Mouse (Mus musculus): ENCODE data around the gene Cdkn1b. TPM values are rescaled to one million over a fixed set of nuclear protein-coding genes. Genes with fewer than 3 reads are reported as not detected.

The Cdkn1b gene
- 18.4 and 19.3 TPM in 2 replicates for polyA plus RNA-seq (2015; fragmentation: Nextera tagmentation; extraction: Ambion mirVana)

DNA sequence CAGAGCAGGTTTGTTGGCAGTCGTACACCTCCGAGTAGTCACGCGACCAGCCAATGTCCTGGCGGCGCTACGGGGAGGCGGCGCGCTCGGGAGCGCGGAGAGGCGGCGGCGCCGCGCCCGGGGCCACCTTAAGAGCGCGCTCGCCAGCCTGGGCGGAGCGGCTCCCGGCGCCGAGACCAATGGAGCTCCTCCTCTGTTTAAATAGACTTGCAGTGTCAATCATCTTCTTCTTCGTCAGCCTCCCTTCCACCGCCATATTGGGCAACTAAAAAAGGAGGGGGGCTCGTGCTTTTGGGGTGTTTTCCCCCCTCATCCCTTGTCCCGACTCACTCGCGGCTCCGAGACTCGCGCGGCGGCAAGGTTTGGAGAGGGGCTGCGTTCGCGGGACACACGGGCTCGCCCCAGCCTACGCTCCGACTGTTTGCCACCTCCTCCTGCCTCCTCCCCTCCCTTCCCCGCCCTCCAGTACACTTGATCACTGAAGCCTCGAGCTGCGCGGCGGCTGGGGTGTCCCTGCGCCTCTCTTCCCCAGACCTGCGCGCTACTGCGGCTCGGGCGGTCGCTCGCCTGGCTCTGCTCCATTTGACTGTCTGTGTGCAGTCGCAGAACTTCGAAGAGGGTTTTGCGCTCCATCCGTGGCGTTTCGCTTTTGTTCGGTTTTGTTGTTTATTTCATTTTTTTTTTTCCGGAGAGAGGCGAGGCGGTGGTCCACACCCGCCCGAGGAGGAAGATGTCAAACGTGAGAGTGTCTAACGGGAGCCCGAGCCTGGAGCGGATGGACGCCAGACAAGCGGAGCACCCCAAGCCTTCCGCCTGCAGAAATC is at the start of gene Cdkn1b:
TSS of gene Cdkn1b (plus strand) at position 212 of the 824 bp plus-strand sequence.
- peak within 1 kb of the TSS; percentile 90 for H3K4me2 ChIP-seq
- WGBS: under 1% methylated on average over 77 of the region's 77 CpGs
- no peaks in the 10 kb centered on the region for H3K9me3 ChIP-seq
- H3K27me3 ChIP-seq: no peaks in the 10 kb centered on the region
- peaks cover 40% of the 10 kb centered on the region for H3K4me1 ChIP-seq
- peak within 1 kb of the TSS; percentile 98 for H3K27ac ChIP-seq
- no peaks in the 10 kb centered on the region for H3K36me3 ChIP-seq
- H3K4me3 ChIP-seq: peak within 1 kb of the TSS; percentile 82
- H3K9ac ChIP-seq: peak within 1 kb of the TSS; percentile 90
- peak; percentile 94 for ATAC-seq (ENCODE audit: borderline replicate concordance, extremely low read depth, low FRiP score, low TSS enrichment)

DNA sequence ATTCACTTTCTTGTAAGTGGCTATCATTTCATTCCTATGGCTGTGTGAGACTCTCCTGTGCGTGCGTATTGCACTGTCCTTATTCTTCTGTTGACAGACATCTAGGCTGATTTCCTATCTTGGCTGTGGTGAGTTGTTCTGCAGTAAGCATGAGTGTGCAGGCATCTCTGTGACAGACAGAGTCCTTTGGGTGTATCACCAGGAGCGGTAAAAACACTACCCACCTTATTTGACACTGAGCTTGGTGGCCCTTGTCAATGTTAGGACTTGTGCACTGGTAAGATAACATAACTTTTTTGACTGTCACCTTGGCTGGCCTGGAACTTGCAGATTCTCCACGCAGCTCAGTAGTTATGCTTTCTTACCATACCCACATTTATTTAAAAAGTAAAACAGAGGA is 49.3 kb upstream of the Cdkn1b start:
- Histone ChIP-seq H3K4me1 (no peaks in the 10 kb centered on the region), H3K36me3 (peaks cover 9% of the 10 kb centered on the region; the same call in 1 of the 2 replicates), H3K9me3 (no peaks in the 10 kb centered on the region), H3K9ac (no peak overlapping the region), H3K27ac (no peak overlapping the region), H3K4me3 (no peak overlapping the region), H3K4me2 (no peak overlapping the region), H3K27me3 (no peaks in the 10 kb centered on the region)
- no peak for ATAC-seq (ENCODE audit: borderline replicate concordance, extremely low read depth, low FRiP score, low TSS enrichment)
- WGBS: 85% methylated on average over 4 of the region's 4 CpGs

DNA sequence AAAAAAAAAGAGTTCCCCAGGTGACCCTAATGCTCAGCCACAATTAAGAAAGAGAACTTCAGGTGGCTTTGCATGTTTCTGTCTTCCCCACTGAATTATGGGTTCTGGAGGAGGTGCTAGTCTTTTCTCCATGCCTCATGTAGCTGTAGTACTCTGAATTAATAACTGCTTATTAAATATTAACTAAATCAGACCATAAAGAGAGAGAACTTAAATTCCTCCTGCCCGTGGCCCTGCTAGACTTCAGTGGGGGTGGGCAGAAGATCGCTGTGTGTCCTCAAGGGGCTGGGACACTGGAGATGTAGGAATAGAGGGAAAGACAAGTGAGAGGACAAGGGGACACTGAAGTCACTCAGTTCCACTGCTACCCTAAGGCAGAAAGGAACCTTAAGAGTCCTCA is 48.0 kb upstream of the Cdkn1b start:
- peaks cover 9% of the 10 kb centered on the region; the same call in 1 of the 2 replicates for H3K36me3 ChIP-seq
- H3K4me2 ChIP-seq: no peak overlapping the region
- no peak overlapping the region for H3K4me3 ChIP-seq
- H3K27ac ChIP-seq: no peak overlapping the region
- no peaks in the 10 kb centered on the region for H3K9me3 ChIP-seq
- 72% methylated on average over 2 of the region's 2 CpGs for WGBS
- no peak overlapping the region for H3K9ac ChIP-seq
- H3K4me1 ChIP-seq: no peaks in the 10 kb centered on the region
- no peaks in the 10 kb centered on the region for H3K27me3 ChIP-seq
- ATAC-seq (ENCODE audit: borderline replicate concordance, extremely low read depth, low FRiP score, low TSS enrichment): no peak

DNA sequence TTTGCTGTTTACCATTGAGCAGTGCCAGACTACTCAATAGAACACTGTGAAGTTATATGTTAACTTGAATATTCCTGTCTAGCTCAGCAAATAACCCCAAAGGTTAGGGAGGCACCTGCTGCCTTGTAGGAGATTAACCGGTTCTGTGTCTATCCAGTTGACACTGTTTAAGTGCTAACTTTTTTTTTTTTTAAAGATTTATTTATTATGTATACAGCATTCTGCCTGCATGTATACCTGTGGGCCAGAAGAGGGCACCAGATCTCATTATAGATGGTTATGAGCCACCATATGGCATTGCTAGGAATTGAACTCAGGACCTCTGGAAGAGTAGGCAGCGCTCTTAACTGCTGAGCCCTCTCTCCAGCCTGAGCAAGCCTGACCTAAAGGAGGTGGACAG is 47.2 kb upstream of the Cdkn1b start:
- Histone ChIP-seq H3K9ac (no peak overlapping the region), H3K4me2 (no peak overlapping the region), H3K4me3 (no peak overlapping the region), H3K27me3 (no peaks in the 10 kb centered on the region), H3K4me1 (no peaks in the 10 kb centered on the region), H3K36me3 (peaks cover 9% of the 10 kb centered on the region; the same call in 1 of the 2 replicates), H3K9me3 (no peaks in the 10 kb centered on the region), H3K27ac (no peak overlapping the region)
- no peak for ATAC-seq (ENCODE audit: borderline replicate concordance, extremely low read depth, low FRiP score, low TSS enrichment)
- 79% methylated on average over 2 of the region's 2 CpGs for WGBS

DNA sequence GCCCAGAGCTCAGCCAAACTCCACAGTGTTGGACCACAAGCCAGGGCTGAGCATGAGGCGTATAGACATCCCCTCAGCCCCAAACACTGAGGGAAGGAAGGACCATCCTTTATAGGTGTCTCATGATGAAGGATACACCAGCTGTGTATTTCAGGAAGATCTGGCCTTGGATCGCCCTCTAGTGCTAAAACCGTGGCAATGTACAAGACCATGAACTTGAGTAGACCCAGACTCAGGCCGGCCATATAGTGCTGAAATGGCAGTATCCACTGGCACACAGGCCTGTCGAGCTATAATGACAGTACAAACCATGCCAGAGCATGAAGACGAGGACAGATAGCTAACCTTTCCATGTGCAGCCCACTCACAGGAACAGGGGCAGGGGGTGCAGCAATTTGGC is 43.4 kb upstream of the Cdkn1b start:
- Histone ChIP-seq H3K9ac (no peak overlapping the region), H3K9me3 (no peaks in the 10 kb centered on the region), H3K4me3 (no peak overlapping the region), H3K4me2 (no peak overlapping the region), H3K36me3 (no peaks in the 10 kb centered on the region), H3K27me3 (no peaks in the 10 kb centered on the region), H3K27ac (no peak overlapping the region), H3K4me1 (no peaks in the 10 kb centered on the region)
- WGBS: 66% methylated on average over 6 of the region's 6 CpGs
- no peak for ATAC-seq (ENCODE audit: borderline replicate concordance, extremely low read depth, low FRiP score, low TSS enrichment)

DNA sequence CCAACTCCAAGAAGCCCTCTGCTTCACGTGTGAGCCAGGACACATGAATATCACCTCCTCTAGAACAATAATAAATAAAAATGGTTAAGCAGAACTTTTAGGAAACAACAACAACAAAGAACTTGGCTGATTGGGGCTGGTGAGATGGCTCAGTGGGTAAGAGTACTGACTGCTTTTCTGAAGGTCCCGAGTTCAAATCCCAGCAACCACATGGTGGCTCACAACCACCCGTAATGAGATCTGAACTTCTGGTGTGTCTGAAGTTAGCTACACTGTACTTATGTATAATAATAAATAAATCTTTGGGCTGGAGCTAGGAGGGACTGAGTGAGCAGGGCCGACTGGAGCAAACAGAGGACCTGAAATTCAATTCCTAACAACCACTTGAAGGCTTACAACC is 42.9 kb upstream of the Cdkn1b start:
- no peak for ATAC-seq (ENCODE audit: borderline replicate concordance, extremely low read depth, low FRiP score, low TSS enrichment)

DNA sequence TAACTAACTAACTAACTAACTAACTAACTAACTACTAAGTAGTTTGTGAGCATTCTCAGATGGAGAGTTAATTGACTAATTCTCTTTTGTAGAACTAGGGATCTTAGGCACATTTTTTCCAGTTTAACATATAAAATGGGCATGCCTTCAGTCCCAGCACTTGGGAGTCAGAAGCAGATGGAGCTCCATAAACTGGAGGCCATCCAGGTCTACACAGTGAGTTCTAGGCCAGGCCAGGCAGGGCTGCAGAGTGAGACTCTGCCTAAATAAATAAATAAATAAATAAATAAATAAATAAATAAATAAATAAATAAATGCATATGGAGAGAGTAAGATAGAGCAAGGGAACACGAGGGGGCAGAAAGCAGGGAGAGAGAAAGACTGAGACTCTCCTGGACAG is 42.3 kb upstream of the Cdkn1b start:
- Histone ChIP-seq H3K4me2 (no peak overlapping the region), H3K27ac (no peak overlapping the region)
- 60% methylated on average over 1 of the region's 1 CpGs for WGBS

More for the DNA sequence above, 42.9 kb upstream of the Cdkn1b start:
- H3K4me3 ChIP-seq: no peak overlapping the region
- no peak overlapping the region for H3K4me2 ChIP-seq
- H3K36me3 ChIP-seq: no peaks in the 10 kb centered on the region
- no peak overlapping the region for H3K27ac ChIP-seq
- H3K9ac ChIP-seq: no peak overlapping the region
- no peaks in the 10 kb centered on the region for H3K9me3 ChIP-seq
- no peaks in the 10 kb centered on the region for H3K27me3 ChIP-seq
- no peaks in the 10 kb centered on the region for H3K4me1 ChIP-seq
- 85% methylated on average over 4 of the region's 4 CpGs for WGBS

DNA sequence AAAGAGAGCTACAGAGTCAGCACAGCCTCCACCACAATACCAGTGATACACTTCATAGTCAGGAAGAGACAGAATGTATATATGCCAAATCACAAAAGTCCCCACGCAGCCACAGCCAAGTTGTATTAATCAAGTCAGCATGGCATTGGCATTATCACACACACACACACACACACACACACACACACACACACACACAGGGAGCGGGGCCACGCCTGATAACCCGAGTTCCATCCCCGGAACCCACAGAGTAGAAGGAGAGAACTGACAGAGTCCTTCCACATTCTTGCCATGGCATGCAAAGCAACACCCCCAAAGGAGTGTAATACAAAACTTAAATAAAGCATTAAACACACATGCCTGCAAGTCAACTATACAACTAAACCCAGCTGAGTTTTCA is 40.6 kb upstream of the Cdkn1b start:
- Histone ChIP-seq H3K4me1 (no peaks in the 10 kb centered on the region), H3K27ac (no peak overlapping the region), H3K4me3 (no peak overlapping the region), H3K9ac (no peak overlapping the region), H3K27me3 (no peaks in the 10 kb centered on the region), H3K4me2 (no peak overlapping the region), H3K9me3 (no peaks in the 10 kb centered on the region), H3K36me3 (no peaks in the 10 kb centered on the region)
- ATAC-seq (ENCODE audit: borderline replicate concordance, extremely low read depth, low FRiP score, low TSS enrichment): no peak
- 74% methylated on average over 5 of the region's 5 CpGs for WGBS

More for the DNA sequence above, 42.3 kb upstream of the Cdkn1b start:
- Histone ChIP-seq H3K9ac (no peak overlapping the region), H3K4me1 (no peaks in the 10 kb centered on the region), H3K4me3 (no peak overlapping the region), H3K36me3 (no peaks in the 10 kb centered on the region), H3K27me3 (no peaks in the 10 kb centered on the region), H3K9me3 (no peaks in the 10 kb centered on the region)
- no peak for ATAC-seq (ENCODE audit: borderline replicate concordance, extremely low read depth, low FRiP score, low TSS enrichment)

DNA sequence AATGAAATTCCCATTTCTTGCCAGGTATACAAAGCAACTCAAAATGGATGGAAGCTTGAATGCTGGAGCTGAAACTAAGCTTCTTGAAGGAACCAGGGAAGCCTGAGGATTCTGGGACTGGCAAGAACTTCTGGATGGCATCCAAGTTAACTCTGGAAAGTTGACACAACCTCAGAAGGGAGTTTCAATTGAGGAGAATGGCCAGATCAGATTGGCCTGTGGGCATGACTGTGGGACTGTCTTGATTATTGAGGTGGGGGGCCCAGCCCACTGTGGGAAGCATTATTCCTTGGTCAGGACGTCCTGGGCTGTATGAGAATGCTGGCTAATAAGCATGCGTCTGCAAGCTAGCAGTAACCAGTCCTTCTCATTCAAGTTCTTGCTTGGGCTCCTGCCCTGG is 40.2 kb upstream of the Cdkn1b start:
- ATAC-seq (ENCODE audit: borderline replicate concordance, extremely low read depth, low FRiP score, low TSS enrichment): no peak
- no peak overlapping the region for H3K4me2 ChIP-seq
- H3K9me3 ChIP-seq: no peaks in the 10 kb centered on the region
- no peak overlapping the region for H3K27ac ChIP-seq
- no peaks in the 10 kb centered on the region for H3K27me3 ChIP-seq
- WGBS: 54% methylated on average over 2 of the region's 2 CpGs
- H3K36me3 ChIP-seq: no peaks in the 10 kb centered on the region
- H3K4me3 ChIP-seq: no peak overlapping the region
- H3K4me1 ChIP-seq: no peaks in the 10 kb centered on the region
- H3K9ac ChIP-seq: no peak overlapping the region

DNA sequence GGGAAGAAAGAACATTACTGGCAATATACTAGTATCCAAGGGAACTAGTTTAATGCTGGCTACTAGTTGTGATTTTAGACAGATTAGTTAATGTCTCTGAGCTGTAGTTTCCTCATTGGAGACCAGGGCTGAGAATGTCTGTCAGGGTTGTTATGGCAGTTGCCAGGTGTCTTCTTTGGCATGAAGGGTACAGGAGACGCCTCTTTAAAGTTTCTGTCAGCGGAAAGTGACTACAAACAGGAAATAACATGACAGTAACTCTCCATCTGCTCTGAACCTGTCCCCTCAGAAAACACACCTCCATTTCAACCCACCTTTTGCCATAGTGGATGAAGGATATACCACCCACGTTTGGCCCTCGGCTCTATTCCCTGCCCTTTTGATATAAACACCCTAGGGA is 36.5 kb upstream of the Cdkn1b start:
- Histone ChIP-seq H3K4me2 (no peak overlapping the region), H3K36me3 (no peaks in the 10 kb centered on the region), H3K27ac (no peak overlapping the region), H3K9ac (no peak overlapping the region), H3K9me3 (no peaks in the 10 kb centered on the region), H3K4me3 (no peak overlapping the region), H3K27me3 (no peaks in the 10 kb centered on the region), H3K4me1 (peaks cover 8% of the 10 kb centered on the region; the same call in 1 of the 2 replicates)
- no peak for ATAC-seq (ENCODE audit: borderline replicate concordance, extremely low read depth, low FRiP score, low TSS enrichment)
- WGBS: 81% methylated on average over 4 of the region's 4 CpGs

DNA sequence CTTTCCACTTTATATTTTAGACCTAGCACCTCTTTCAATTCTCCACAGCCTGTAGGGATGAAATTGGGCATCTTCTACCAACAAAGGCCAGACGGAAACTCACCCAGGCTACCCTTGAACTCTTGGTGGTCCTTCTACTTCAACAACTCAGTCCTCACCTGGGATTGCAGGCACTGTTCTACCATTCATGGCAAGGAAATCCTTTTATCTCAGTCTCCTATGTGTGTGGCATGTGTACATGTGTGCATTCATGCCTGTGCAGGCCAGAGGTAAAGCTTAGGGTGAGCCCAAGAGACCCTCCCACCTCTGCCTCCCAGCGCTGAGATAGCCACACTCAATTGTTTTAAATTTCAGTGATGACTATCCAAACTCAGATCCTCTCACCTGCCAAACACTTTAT is 34.7 kb upstream of the Cdkn1b start:
- WGBS: 93% methylated on average over 2 of the region's 2 CpGs
- Histone ChIP-seq H3K4me2 (no peak overlapping the region), H3K27ac (no peak overlapping the region), H3K4me3 (no peak overlapping the region), H3K36me3 (no peaks in the 10 kb centered on the region), H3K27me3 (no peaks in the 10 kb centered on the region), H3K4me1 (peaks cover 9% of the 10 kb centered on the region; the same call in 1 of the 2 replicates), H3K9ac (no peak overlapping the region), H3K9me3 (no peaks in the 10 kb centered on the region)
- no peak for ATAC-seq (ENCODE audit: borderline replicate concordance, extremely low read depth, low FRiP score, low TSS enrichment)

DNA sequence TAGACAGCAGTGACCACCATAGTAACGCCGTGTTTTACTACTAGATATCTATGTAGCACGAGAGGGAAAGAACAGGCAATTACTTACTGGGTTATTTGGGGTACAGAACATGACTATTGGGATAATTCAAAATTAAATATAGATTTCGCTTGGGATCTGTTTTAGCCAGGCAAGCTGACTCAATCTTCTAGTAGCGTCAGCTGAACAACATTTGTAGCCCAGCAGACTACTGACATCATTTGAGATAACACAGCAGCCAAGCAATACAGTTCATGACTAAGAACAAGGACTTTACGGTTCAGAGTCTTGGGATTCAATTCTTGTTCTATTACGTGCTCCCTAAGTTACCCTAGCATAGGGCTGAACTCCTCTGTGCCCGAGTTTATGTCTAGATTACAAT is 33.7 kb upstream of the Cdkn1b start:
- no peaks in the 10 kb centered on the region for H3K36me3 ChIP-seq
- no peak overlapping the region for H3K9ac ChIP-seq
- peaks cover 9% of the 10 kb centered on the region; the same call in 1 of the 2 replicates for H3K4me1 ChIP-seq
- ATAC-seq (ENCODE audit: borderline replicate concordance, extremely low read depth, low FRiP score, low TSS enrichment): no peak
- no peaks in the 10 kb centered on the region for H3K9me3 ChIP-seq
- no peak overlapping the region for H3K4me2 ChIP-seq
- H3K27me3 ChIP-seq: no peaks in the 10 kb centered on the region
- 85% methylated on average over 8 of the region's 8 CpGs for WGBS
- H3K4me3 ChIP-seq: no peak overlapping the region
- no peak overlapping the region for H3K27ac ChIP-seq
